Mouse (Mus musculus) A20 (cell line): ENCODE measurements at regions not wholly inside any gene's neighbourhood (a gene's known extent, or its start where the extent isn't known, plus 50 kb on each side); places are given as distances from the start of the nearest gene placed in this dataset.

ENCODE experiments used
- DNase-seq: peaks from one replicate; pipeline ENCODE4 v3.0.0-alpha.2; 2011; ENCODE audit warnings: low read depth, low spot score

GRCm38 (mm10) chr2:56083226-56083625 lies 647.5 kb downstream of the Kcnj3 start:
- DNase-seq, result no peak

GRCm38 (mm10) chr2:56109531-56109930 lies 673.8 kb downstream of the Kcnj3 start:
- DNase-seq, result peak; percentile 2

- DNase-seq, result no peak
Measured at GRCm38 (mm10) chr2:56109975-56110374, 674.2 kb downstream of the Kcnj3 start.

GRCm38 (mm10) chr2:56114469-56114868 lies 678.7 kb downstream of the Kcnj3 start:
- peak; percentile 43 for DNase-seq

GRCm38 (mm10) chr2:56119368-56119767 lies 683.6 kb downstream of the Kcnj3 start:
- peak; percentile 22 for DNase-seq

- no peak for DNase-seq
Measured at GRCm38 (mm10) chr2:56147107-56147615, 711.4 kb downstream of the Kcnj3 start.

- DNase-seq, result no peak
Measured at GRCm38 (mm10) chr2:56196449-56196848, 760.7 kb downstream of the Kcnj3 start.

GRCm38 (mm10) chr2:56227476-56227875 lies 791.7 kb downstream of the Kcnj3 start:
- DNase-seq, result no peak

- no peak for DNase-seq
Measured at GRCm38 (mm10) chr2:56233042-56233441, 797.3 kb downstream of the Kcnj3 start.

- DNase-seq, result no peak
Measured at GRCm38 (mm10) chr2:56257044-56257954, 821.5 kb downstream of the Kcnj3 start.

- no peak for DNase-seq
Measured at GRCm38 (mm10) chr2:56304920-56305319, 818.9 kb downstream of the Nr4a2 start.

GRCm38 (mm10) chr2:56321692-56322091 lies 802.1 kb downstream of the Nr4a2 start:
- no peak for DNase-seq

GRCm38 (mm10) chr2:56322508-56322907 lies 801.3 kb downstream of the Nr4a2 start:
- DNase-seq, result no peak

GRCm38 (mm10) chr2:56335974-56336373 lies 787.8 kb downstream of the Nr4a2 start:
- no peak for DNase-seq

GRCm38 (mm10) chr2:56364065-56364464 lies 759.7 kb downstream of the Nr4a2 start:
- DNase-seq, result no peak
